Mouse (Mus musculus) liver, adult 2 months (tissue): Measurements from ENCODE around the gene Serac1.

Source experiments
- CTCF ChIP-seq: fragments of 200-500 bp; IDR thresholded peaks from 2 replicates; pipeline ENCODE4 v1.5.1; 2011; ENCODE audit warnings: low read depth, low read length, control low read depth
- POLR2A ChIP-seq: fragments of 200-500 bp; IDR thresholded peaks from 2 replicates; pipeline ENCODE4 v1.6.1; 2011; ENCODE audit warnings: low read length, control low read depth; ENCODE audit not compliant: insufficient read depth; ENCODE audit errors: extremely low read depth

GRCm38 (mm10) chr17:6123776-6124175 is 44.2 kb upstream of the Serac1 start:
- no peak for TF ChIP-seq CTCF
- no peak for TF ChIP-seq POLR2A
